Mouse (Mus musculus) heart, embryonic 14.5 days (tissue): ENCODE results near the gene Vsig10. TPM values are rescaled to one million over a fixed set of nuclear protein-coding genes. Genes with fewer than 3 reads are reported as not detected.

ENCODE experiments used
- polyA plus RNA-seq: library from polyadenylated mRNA; unstranded; fragments of >200 nt; fragmentation: Nextera tagmentation; extraction: Ambion mirVana; gene quantifications from 2 replicates; pipeline ENCODE4 v1.2.1, GENCODE M21; 2014

Gene Vsig10
- polyA plus RNA-seq, 1 experiment from 2014 or later, result 6.6 TPM

Other genes starting within 250 kb of the Vsig10 start
- 26.3 and 32.6 TPM in 2 replicates for gene Suds3, start 203.0 kb upstream of the Vsig10 start, polyA plus RNA-seq
- gene Taok3, start 199.0 kb upstream of the Vsig10 start, polyA plus RNA-seq, result 8.9 and 10.3 TPM in 2 replicates
- gene Pebp1, start 31.5 kb upstream of the Vsig10 start, polyA plus RNA-seq, result 634 and 638 TPM in 2 replicates
- 92.6 and 97.5 TPM in 2 replicates for gene Wsb2, start 38.2 kb downstream of the Vsig10 start, polyA plus RNA-seq
- gene Rfc5, start 70.0 kb downstream of the Vsig10 start, polyA plus RNA-seq, result 53.9 and 54.5 TPM in 2 replicates
- gene Ksr2, start 94.9 kb downstream of the Vsig10 start, polyA plus RNA-seq, result 0.09 and 0.12 TPM in 2 replicates